ENCODE assay signal across 7 mouse cellular contexts in genomic region chr1:87848237-87848996, GRCm38 (mm10). TPM values are rescaled to one million over a fixed set of nuclear protein-coding genes. Genes with fewer than 3 reads are reported as not detected.
DNase-seq lines count a peak whose midpoint lies in the region; ATAC-seq and TF ChIP-seq lines count a peak whose summit lies in the region.

No protein-coding gene starts in this region.

- peak; percentile 28 to 39 for DNase-seq in left cerebral cortex, adult 18-20 months (ENCODE audit: low spot score in 2 of 2)
- DNase-seq in left cerebral cortex, postnatal 4 days = no peak
- DNase-seq in Patski (ENCODE audit: low read depth, low spot score) = no peak
- peak; percentile 43 for DNase-seq in fibroblast of lung, adult 2 months (ENCODE audit: low read depth)
- peak; percentile 43 for DNase-seq in right cerebral cortex, postnatal 25 days
- no peak for DNase-seq in midbrain, embryonic 10.5 days (ENCODE audit: low spot score)
- no peak for DNase-seq in urinary bladder, postnatal 36 days (ENCODE audit: low spot score in 2 of 2)

- H3K4me3 ChIP-seq in midbrain, embryonic 10.5 days = no peak overlapping the region

- CTCF ChIA-PET in Patski (lab: Charles Lee) = interaction anchor here (0.8 kb wide), 1 partner anchor 72 kb away, joined by 4 read pairs; no protein-coding TSS in a partner anchor

- POLR2A ChIA-PET in Patski (lab: Charles Lee) = no interaction called here

- H3K36me3 ChIP-seq in midbrain, embryonic 10.5 days = no peaks in the 10 kb centered on the region

- WGBS in midbrain, embryonic 10.5 days = 75% methylated on average over 11 of the region's 11 CpGs

- intact Hi-C loops in left cerebral cortex, postnatal 4 days (cut with DNase I) = no loop called here

- ATAC-seq in Patski = peak; percentile 49

- no peaks in the 10 kb centered on the region for H3K27me3 ChIP-seq in Patski
- H3K27me3 ChIP-seq in midbrain, embryonic 10.5 days (ENCODE audit: low read depth, poor library complexity, severe bottlenecking) = peaks cover 10% of the 10 kb centered on the region; the same call in 1 of the 2 replicates

- in situ Hi-C loops in Patski (cut with MboI; ENCODE audit: low pct_unique_long_range_greater_than_20kb) = loop anchor here (25.0 kb wide), 1 partner anchor 439 kb away; the partner anchor contains the start of genes Hjurp and Trpm8

- TF ChIP-seq CTCF in Patski (IDR thresholded peaks at IDR 0.05) = no peak

- peaks cover 18% of the 10 kb centered on the region for H3K4me1 ChIP-seq in midbrain, embryonic 10.5 days

- no peaks in the 10 kb centered on the region for H3K9me3 ChIP-seq in midbrain, embryonic 10.5 days (replicated peaks)

- no peak overlapping the region for H3K27ac ChIP-seq in midbrain, embryonic 10.5 days (replicated peaks)

RNA-seq across cellular contexts. Expression of gene Dgkd, which starts 4.7 kb away (rescaled TPM):
- 10 to 100 TPM; 96.9 to 97.1 TPM for total RNA-seq in left cerebral cortex, adult 18-20 months (2021)
- total RNA-seq in left cerebral cortex, postnatal 4 days (2021) = 100 to 1,000 TPM; 132 to 138 TPM
- polyA plus RNA-seq in Patski (2021) = 47.6 TPM
- 37.8 and 41.6 TPM in 2 replicates for polyA plus RNA-seq in midbrain, embryonic 10.5 days (2016; fragmentation: Nextera tagmentation; extraction: Ambion mirVana)

RNA-seq across cellular contexts. Expression of gene Sag, which starts 44.9 kb away (rescaled TPM):
- total RNA-seq in left cerebral cortex, adult 18-20 months (2021) = 1 to 10 TPM; 2.7 to 3.0 TPM
- total RNA-seq in left cerebral cortex, postnatal 4 days (2021) = 1 to 10 TPM; 1.1 to 2.0 TPM
- polyA plus RNA-seq in Patski (2021) = 0.19 TPM
- 2.2 and 2.7 TPM in 2 replicates for polyA plus RNA-seq in midbrain, embryonic 10.5 days (2016; fragmentation: Nextera tagmentation; extraction: Ambion mirVana)

Comparison
In these comparisons a context has a peak if more than half of its experiments do, and no peak if none do; other contexts are left out.
1. DNase-seq: peak in left cerebral cortex, adult 18-20 months (2 of 2), fibroblast of lung, adult 2 months (single experiment) and right cerebral cortex, postnatal 25 days (single experiment); none in left cerebral cortex, postnatal 4 days (single experiment), Patski (single experiment), midbrain, embryonic 10.5 days (single experiment) and urinary bladder, postnatal 36 days (0 of 2).